Mouse (Mus musculus): ENCODE results near the gene Emc4. TPM values are rescaled to one million over a fixed set of nuclear protein-coding genes. Genes with fewer than 3 reads are reported as not detected.

Gene Emc4
- total and polyA plus RNA-seq, 2 experiments: 60.2 to 78.6 TPM

DNA sequence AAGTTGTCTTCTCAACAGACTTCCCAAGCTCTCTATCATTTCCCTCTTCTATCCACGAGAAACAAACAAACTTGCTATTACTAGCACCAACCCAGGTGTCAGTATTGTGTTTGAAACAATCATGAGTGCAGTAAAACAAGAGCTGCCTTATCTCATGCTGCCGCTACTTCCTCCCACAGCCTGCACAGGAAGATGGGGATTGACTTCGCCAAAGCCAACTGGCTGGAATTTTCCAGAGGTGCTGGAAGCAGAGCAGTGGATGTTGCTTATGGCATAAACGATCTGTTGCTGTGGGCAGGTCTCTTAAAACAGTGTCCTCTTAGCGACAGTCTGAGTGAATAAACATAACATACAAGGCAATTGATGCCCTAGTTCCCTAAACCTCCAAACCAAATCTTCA lies 6.8 kb upstream of the Emc4 start:
- WGBS: 45% methylated on average over 5 of the region's 5 CpGs
- H3K9ac ChIP-seq (ENCODE audit: low read depth, low read length): no peak overlapping the region
- TF ChIP-seq CTCF (IDR thresholded peaks at IDR 0.05; ENCODE audit: low read depth, low read length) (no peak), POLR2A (IDR thresholded peaks at IDR 0.05; ENCODE audit: extremely low read depth, insufficient read depth, low read length) (no peak)
- no peak for DNase-seq (ENCODE audit: extremely low read depth, low read depth, low spot score)
- H3K27ac ChIP-seq (replicated peaks; ENCODE audit: insufficient read depth, low read depth, low read length): no peak overlapping the region
- no peaks in the 10 kb centered on the region for H3K79me2 ChIP-seq (ENCODE audit: control insufficient read depth, insufficient read depth, low read length)
- H3K27me3 ChIP-seq (ENCODE audit: control insufficient read depth, insufficient read depth, low read length): no peaks in the 10 kb centered on the region
- H3K36me3 ChIP-seq (ENCODE audit: control insufficient read depth, insufficient read depth, low read length): no peaks in the 10 kb centered on the region
- H3K4me1 ChIP-seq (ENCODE audit: control insufficient read depth, insufficient read depth, low read length): no peaks in the 10 kb centered on the region
- H3K4me3 ChIP-seq (ENCODE audit: insufficient read depth, low read depth, low read length): no peak overlapping the region

DNA sequence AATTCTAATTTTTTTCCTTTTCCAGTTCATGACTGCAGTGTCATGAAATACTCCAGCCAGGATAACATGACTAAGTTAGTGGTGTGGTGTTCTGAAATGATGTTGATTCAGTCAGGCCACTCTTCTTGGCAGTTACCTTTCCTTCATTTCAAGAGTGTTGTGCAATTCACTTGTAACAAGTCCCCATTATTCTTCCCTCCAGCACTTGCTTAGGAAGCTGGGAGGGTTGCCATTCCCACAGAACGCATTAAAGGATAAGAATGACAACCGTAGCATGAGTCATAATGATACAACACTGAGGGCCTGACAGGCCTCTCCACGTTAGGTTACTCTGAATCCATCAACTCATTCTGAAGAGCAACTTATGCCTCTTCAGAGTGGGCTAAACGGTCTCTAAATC lies 5.3 kb upstream of the Emc4 start:
- no peak for DNase-seq (ENCODE audit: extremely low read depth, low read depth, low spot score)
- 72% methylated on average over 4 of the region's 4 CpGs for WGBS
- Histone ChIP-seq H3K27me3 (ENCODE audit: control insufficient read depth, insufficient read depth, low read length) (no peaks in the 10 kb centered on the region), H3K27ac (replicated peaks; ENCODE audit: insufficient read depth, low read depth, low read length) (no peak overlapping the region), H3K9ac (ENCODE audit: low read depth, low read length) (no peak overlapping the region), H3K4me3 (ENCODE audit: insufficient read depth, low read depth, low read length) (no peak overlapping the region), H3K36me3 (ENCODE audit: control insufficient read depth, insufficient read depth, low read length) (no peaks in the 10 kb centered on the region), H3K79me2 (ENCODE audit: control insufficient read depth, insufficient read depth, low read length) (no peaks in the 10 kb centered on the region), H3K4me1 (ENCODE audit: control insufficient read depth, insufficient read depth, low read length) (no peaks in the 10 kb centered on the region)
- no peak for TF ChIP-seq CTCF (IDR thresholded peaks at IDR 0.05; ENCODE audit: low read depth, low read length)
- no peak for TF ChIP-seq POLR2A (IDR thresholded peaks at IDR 0.05; ENCODE audit: extremely low read depth, insufficient read depth, low read length)

DNA sequence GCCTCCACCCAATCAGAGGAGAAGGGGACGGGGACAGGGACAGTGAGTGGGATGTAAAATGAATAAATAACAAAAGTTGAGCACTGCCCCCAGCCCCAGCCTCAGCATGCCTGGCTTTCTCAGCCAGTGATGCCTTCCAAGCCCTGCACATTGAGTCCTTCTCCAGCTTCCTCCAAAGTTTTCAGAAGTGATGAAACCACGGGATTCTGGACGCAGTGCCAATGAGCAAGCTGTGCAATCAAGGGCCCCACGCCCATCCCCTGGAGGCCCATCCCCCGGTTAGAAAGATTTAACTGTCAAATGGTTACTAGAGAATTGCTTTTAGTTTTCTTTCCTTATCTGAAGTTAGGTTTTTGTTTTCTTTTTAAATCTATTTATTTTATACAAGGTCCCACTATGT lies 2.1 kb upstream of the Emc4 start:
- DNase-seq (ENCODE audit: extremely low read depth, low read depth, low spot score): no peak
- H3K9ac ChIP-seq (ENCODE audit: low read depth, low read length): no peak overlapping the region
- peaks cover 3% of the 10 kb centered on the region; the same call in 1 of the 2 replicates for H3K4me1 ChIP-seq (ENCODE audit: control insufficient read depth, insufficient read depth, low read length)
- H3K36me3 ChIP-seq (ENCODE audit: control insufficient read depth, insufficient read depth, low read length): no peaks in the 10 kb centered on the region
- H3K27ac ChIP-seq (replicated peaks; ENCODE audit: insufficient read depth, low read depth, low read length): no peak overlapping the region
- H3K79me2 ChIP-seq (ENCODE audit: control insufficient read depth, insufficient read depth, low read length): peaks cover 5% of the 10 kb centered on the region; the same call in 1 of the 2 replicates
- no peaks in the 10 kb centered on the region for H3K27me3 ChIP-seq (ENCODE audit: control insufficient read depth, insufficient read depth, low read length)
- TF ChIP-seq POLR2A (IDR thresholded peaks at IDR 0.05; ENCODE audit: extremely low read depth, insufficient read depth, low read length) (no peak), CTCF (IDR thresholded peaks at IDR 0.05; ENCODE audit: low read depth, low read length) (no peak)
- H3K4me3 ChIP-seq (ENCODE audit: insufficient read depth, low read depth, low read length): no peak overlapping the region
- 35% methylated on average over 5 of the region's 5 CpGs for WGBS

DNA sequence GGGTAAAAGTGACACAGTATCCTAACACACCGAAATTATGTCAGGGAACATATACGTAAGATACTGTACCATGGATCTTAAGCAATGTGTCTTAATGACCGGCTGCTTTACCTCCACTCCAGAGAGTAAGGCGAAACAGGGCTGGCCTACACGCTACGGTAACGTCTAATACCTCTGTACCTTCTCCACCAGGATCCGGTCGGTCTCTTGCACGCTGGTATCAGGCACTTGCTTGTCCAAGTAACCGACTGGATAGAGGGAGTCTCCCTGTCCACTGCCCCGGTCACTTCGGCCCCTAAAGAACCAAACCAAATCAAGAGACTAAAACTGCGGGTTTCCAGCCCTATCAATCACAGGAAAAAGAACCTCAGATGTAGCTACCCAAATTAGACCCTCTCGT lies 605 bp downstream of the Emc4 start:
- 8% methylated on average over 15 of the region's 15 CpGs for WGBS
- TF ChIP-seq POLR2A (IDR thresholded peaks at IDR 0.05; ENCODE audit: extremely low read depth, insufficient read depth, low read length) (no peak), CTCF (IDR thresholded peaks at IDR 0.05; ENCODE audit: low read depth, low read length) (no peak)
- H3K4me1 ChIP-seq (ENCODE audit: control insufficient read depth, insufficient read depth, low read length): peaks cover 3% of the 10 kb centered on the region; the same call in 1 of the 2 replicates
- peak overlapping the region; percentile 90 for H3K4me3 ChIP-seq (ENCODE audit: insufficient read depth, low read depth, low read length)
- peaks cover 5% of the 10 kb centered on the region; the same call in 1 of the 2 replicates for H3K79me2 ChIP-seq (ENCODE audit: control insufficient read depth, insufficient read depth, low read length)
- no peak for DNase-seq (ENCODE audit: extremely low read depth, low read depth, low spot score)
- H3K9ac ChIP-seq (ENCODE audit: low read depth, low read length): peak overlapping the region; percentile 87
- H3K27me3 ChIP-seq (ENCODE audit: control insufficient read depth, insufficient read depth, low read length): no peaks in the 10 kb centered on the region
- peaks cover 18% of the 10 kb centered on the region for H3K36me3 ChIP-seq (ENCODE audit: control insufficient read depth, insufficient read depth, low read length)
- no peak overlapping the region for H3K27ac ChIP-seq (replicated peaks; ENCODE audit: insufficient read depth, low read depth, low read length)

DNA sequence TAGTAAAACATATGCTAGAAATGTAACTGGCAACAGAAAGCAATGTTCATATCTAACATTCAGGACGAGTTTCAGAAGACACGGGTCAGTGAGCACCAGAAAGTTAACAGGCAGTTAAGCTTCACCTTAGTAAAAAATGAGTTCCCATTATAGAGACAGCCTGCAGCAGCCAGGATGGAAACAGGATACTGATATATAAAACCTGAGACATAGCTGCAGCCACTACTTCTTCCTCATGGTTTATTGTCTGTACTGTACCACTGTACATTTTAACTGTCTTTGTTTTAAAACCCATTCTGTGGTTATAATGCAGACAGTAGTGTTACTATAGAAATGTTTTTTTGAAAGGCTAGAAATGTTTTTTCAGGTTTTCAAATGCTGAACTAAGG lies 7.1 kb downstream of the Emc4 start:
- H3K4me3 ChIP-seq (ENCODE audit: insufficient read depth, low read depth, low read length): no peak overlapping the region
- TF ChIP-seq CTCF (IDR thresholded peaks at IDR 0.05; ENCODE audit: low read depth, low read length) (no peak), POLR2A (IDR thresholded peaks at IDR 0.05; ENCODE audit: extremely low read depth, insufficient read depth, low read length) (no peak)
- no peaks in the 10 kb centered on the region for H3K4me1 ChIP-seq (ENCODE audit: control insufficient read depth, insufficient read depth, low read length)
- no peak for DNase-seq (ENCODE audit: extremely low read depth, low read depth, low spot score)
- peaks cover 56% of the 10 kb centered on the region for H3K36me3 ChIP-seq (ENCODE audit: control insufficient read depth, insufficient read depth, low read length)
- H3K27ac ChIP-seq (replicated peaks; ENCODE audit: insufficient read depth, low read depth, low read length): no peak overlapping the region
- H3K79me2 ChIP-seq (ENCODE audit: control insufficient read depth, insufficient read depth, low read length): no peaks in the 10 kb centered on the region
- no peaks in the 10 kb centered on the region for H3K27me3 ChIP-seq (ENCODE audit: control insufficient read depth, insufficient read depth, low read length)
- H3K9ac ChIP-seq (ENCODE audit: low read depth, low read length): no peak overlapping the region
- WGBS: 82% methylated on average over 2 of the region's 2 CpGs

DNA sequence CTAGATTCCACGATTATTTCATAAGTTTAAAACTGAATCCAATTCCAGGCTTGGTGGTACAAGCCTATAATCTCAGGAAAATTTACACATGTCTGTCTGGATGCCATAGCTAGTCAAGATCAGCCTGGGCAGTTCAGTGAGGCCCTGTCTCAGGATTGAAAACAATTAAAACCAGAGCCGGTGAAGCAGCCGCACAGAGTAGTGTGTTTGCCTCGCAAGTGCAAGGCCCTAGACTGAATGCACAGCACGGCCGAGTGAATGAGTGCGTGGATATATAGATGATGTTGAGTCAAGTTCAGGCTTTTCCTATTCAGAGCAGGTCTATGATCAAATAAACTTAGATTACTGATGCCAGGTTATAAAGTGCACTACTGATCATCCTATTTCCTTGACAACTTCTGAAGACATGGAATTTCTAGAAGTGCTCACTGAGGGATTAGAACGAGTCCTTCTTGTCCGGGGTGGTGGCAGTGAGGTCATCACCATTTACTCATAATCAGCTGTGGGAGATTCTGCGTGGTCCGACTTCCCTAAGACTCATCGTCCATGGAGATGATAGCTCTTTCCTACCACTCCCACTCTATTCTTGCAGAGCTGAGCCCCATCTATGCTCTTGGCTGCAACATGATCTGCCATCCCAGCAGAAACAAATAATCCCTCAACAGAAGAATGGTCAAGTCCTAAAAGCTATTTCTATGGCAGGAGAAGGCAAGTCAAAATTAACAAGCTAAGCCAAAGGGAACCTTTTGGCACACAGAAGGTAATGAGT lies 7.6 kb downstream of the Emc4 start:
- no peaks in the 10 kb centered on the region for H3K4me1 ChIP-seq (ENCODE audit: control insufficient read depth, insufficient read depth, low read length)
- DNase-seq (ENCODE audit: extremely low read depth, low read depth, low spot score): no peak
- H3K36me3 ChIP-seq (ENCODE audit: control insufficient read depth, insufficient read depth, low read length): peaks cover 56% of the 10 kb centered on the region
- H3K9ac ChIP-seq (ENCODE audit: low read depth, low read length): no peak overlapping the region
- H3K4me3 ChIP-seq (ENCODE audit: insufficient read depth, low read depth, low read length): no peak overlapping the region
- 91% methylated on average over 12 of the region's 12 CpGs for WGBS
- H3K27me3 ChIP-seq (ENCODE audit: control insufficient read depth, insufficient read depth, low read length): no peaks in the 10 kb centered on the region
- no peaks in the 10 kb centered on the region for H3K79me2 ChIP-seq (ENCODE audit: control insufficient read depth, insufficient read depth, low read length)
- TF ChIP-seq POLR2A (IDR thresholded peaks at IDR 0.05; ENCODE audit: extremely low read depth, insufficient read depth, low read length): no peak
- TF ChIP-seq CTCF (IDR thresholded peaks at IDR 0.05; ENCODE audit: low read depth, low read length): no peak
- H3K27ac ChIP-seq (replicated peaks; ENCODE audit: insufficient read depth, low read depth, low read length): no peak overlapping the region
